Mouse (Mus musculus): Measurements from ENCODE around the gene Slc52a3.

Gene Slc52a3

DNA sequence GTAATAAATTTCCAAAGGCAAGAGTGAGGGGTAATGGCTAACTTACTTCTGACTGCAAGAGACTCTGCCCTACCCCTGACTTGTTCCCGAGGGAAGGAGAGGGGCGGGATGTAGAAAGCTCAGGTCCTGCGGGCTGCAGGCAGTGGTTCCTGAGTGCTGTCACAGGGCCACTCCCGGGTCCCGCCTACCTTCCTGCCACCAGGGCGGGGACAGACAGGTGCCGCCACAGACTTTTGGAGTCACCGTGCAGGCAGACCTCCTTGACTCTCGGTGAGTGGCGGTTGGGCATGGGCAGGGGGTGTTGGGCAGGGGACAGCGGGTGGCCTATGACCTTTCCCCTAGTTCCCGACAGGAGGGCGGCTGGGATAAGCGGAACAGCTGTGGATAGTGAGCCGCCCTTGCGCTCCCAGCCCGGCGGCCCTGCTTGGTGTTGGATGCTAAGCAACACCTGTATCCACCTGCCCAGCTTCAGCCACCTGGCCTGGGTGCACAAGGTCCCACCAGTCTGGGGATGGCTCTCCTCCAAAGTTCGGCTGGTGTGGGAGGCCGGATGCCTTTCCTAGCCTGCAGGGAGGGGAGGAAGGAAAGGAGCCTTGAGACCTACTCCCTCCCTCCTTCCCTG is 3.5 kb downstream of the Slc52a3 start:
- no peak for DNase-seq (ENCODE audit: low read depth, low spot score)

DNA sequence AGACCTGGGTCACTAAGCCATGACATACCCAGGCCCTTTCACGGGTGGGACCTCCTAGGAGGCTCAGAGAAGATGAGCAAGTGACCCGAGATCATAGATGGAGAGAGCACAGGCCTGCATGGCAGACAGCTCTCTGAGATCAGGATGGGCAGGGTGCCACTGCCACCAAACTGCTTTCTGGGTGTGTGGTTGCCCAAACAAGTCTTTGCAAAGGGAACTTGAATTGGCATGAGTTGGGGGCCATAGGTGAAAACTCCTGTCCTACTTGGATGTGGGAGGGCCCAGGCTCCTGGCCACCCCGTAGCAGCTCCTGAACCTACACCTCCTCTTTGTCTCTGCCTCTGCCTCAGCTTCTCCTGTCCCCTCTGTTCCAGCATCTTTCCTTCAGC is 4.0 kb downstream of the Slc52a3 start:
- DNase-seq (ENCODE audit: low read depth, low spot score), result no peak

DNA sequence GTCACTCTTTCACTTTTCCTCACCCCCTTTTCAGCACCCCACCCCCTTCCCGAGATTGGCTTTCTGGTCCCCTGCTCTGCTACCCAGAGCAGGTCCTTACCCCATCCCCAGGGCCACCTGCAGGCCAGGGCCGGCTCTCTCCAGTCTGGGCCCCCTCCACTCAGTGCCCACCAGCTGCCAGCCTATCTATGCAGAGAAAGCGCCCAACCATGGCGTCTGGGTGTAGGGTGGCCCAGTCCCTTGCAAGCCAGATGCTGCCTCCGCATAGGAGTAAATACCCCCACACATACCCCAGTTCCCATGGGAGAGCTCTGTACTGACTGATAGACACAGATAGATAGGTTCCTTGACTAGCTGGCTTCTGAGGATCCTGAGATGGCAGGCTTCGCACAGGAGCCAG is 4.4 kb downstream of the Slc52a3 start:
- no peak for DNase-seq (ENCODE audit: low read depth, low spot score)

- DNase-seq (ENCODE audit: low read depth, low spot score), result no peak
Observed at GRCm38 (mm10) chr2:152002529-152002928, 6.2 kb downstream of the Slc52a3 start.

GRCm38 (mm10) chr2:152007783-152008182 is 11.5 kb downstream of the Slc52a3 start:
- DNase-seq (ENCODE audit: low read depth, low spot score), result no peak

GRCm38 (mm10) chr2:152009061-152009779 is 12.9 kb downstream of the Slc52a3 start:
- DNase-seq (ENCODE audit: low read depth, low spot score), result no peak

DNA sequence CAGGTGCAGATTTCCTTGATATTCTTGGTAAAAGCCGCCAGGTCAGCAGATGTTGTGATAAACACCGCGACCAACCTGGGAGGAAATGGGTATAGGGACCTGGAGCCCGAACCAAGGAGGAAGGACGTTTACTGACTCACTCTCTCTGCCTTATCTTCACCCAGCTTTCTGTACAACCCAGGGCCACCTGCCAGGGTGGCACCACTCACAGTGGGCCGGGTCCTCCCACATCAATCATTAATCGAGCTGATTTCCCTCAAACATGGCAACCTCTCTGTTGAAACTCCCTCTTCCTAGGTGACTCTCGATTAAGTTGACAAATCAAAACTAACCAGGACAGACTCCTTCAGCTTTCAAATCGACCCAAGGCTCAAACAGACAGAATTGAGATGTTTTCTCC is 13.9 kb downstream of the Slc52a3 start:
- no peak for DNase-seq (ENCODE audit: low read depth, low spot score)

- DNase-seq (ENCODE audit: low read depth, low spot score), result no peak
Observed at GRCm38 (mm10) chr2:152010661-152011060, 14.3 kb downstream of the Slc52a3 start.

- DNase-seq (ENCODE audit: low read depth, low spot score), result no peak
Observed at GRCm38 (mm10) chr2:152011724-152012123, 15.4 kb downstream of the Slc52a3 start.

DNA sequence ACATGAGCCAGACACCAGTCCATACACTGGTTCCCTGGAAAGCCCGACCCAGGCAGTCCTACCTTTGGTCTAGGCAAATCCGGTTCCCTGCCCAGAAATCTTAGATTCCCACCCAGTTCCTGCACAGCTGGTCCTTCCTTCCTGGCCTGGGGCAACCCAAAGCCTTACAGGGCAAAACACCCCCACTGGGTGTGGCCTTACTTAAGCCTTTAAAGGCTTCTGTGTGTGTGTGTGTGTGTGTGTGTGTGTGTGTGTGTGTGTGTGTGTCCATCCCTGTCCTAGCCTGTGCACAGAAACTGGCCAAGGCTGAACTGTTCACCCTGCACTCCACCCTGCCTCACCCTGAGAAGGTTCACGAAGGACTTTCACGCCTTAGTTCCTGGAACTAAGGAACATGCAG is 15.9 kb downstream of the Slc52a3 start:
- DNase-seq (ENCODE audit: low read depth, low spot score), result no peak

DNA sequence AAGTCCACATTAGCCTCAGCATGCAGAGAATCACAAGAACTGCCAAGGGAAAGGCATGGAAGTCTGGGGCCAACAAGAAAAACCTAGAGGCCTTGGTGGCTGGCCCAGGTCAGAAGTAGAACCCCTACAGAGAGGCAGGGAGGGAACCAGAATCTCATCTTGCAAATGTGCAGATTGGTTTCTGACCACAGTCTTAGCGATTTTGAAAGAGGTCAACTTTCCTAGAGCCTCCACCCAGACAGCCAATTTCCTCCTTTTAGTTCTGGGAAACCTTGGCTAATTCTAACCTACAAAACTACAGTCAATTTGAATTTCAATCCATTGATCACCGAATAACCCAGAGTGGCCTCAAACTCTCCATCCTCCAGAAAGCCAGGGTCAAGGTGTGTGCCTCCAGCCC is 16.4 kb downstream of the Slc52a3 start:
- no peak for DNase-seq (ENCODE audit: low read depth, low spot score)

- DNase-seq (ENCODE audit: low read depth, low spot score), result no peak
Observed at GRCm38 (mm10) chr2:152015997-152016396, 19.7 kb downstream of the Slc52a3 start.

- DNase-seq (ENCODE audit: low read depth, low spot score), result no peak
Observed at GRCm38 (mm10) chr2:152016666-152017065, 20.4 kb downstream of the Slc52a3 start.

DNA sequence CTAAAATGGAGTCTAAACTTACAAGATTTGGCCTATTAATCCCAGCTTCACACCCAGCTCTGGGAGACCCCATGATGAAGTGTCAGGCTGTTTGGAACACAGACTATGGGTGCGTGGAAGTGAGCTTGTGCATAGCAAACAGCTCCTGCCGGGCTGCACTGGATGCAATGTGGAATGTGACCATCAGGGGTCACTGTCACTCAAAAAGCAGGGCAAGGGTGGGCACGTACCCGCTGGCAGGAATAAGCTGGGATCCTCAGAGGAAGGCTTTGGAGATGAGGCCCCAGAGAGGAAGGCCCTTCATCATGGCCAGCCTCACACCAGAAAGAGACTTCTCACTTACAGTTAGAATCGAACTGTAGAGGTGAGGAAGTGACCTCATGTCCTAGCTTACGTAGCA is 23.9 kb downstream of the Slc52a3 start:
- DNase-seq (ENCODE audit: low read depth, low spot score), result peak; percentile 49

- peak; percentile 27 for DNase-seq (ENCODE audit: low read depth, low spot score)
Observed at GRCm38 (mm10) chr2:152022022-152022421, 25.7 kb downstream of the Slc52a3 start.

GRCm38 (mm10) chr2:152024883-152025422 is 28.6 kb downstream of the Slc52a3 start:
- no peak for DNase-seq (ENCODE audit: low read depth, low spot score)

DNA sequence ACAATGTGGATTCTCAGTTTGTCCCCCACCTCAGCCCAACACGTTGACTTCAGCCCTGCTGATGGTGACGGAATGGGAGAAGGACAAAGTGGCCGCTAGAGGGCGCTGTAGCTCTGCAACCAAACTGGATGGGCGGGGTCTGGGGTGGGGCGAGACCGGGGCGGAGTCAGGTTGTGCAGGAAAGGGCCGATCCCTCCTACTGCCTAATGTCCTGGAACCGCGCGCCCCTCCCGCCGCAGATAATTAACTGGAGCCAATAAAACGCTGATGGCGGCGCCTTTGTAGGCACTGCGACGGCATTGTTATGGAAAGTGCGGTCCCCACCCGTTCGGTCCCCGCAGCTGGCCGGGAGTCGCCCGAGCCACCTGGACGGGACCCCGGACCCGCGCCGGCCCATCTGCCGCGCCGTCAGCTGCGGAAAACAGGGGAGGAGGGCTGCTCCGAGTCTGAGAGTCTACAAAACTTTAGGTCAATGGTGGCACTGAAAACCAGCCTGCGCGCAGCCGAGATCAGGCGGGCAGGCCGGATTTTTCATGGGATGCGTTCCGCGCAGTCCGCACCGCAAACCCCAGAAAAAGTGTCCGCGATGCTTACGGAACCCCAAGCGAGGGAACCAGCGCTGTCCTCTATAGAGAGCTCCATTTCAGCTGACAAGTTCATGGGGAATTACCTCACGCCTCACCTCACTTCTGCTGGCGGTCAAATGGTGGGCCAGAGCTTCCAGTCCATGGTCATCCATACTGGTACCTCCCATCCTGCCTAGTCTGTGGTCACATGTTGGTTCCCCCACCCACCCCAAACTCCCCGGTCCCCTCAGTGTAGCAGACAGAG is 33.2 kb downstream of the Slc52a3 start:
- DNase-seq (ENCODE audit: low read depth, low spot score), result peak; percentile 82

GRCm38 (mm10) chr2:152030986-152031385 is 34.7 kb downstream of the Slc52a3 start:
- DNase-seq (ENCODE audit: low read depth, low spot score), result no peak

GRCm38 (mm10) chr2:152040101-152040500 is 43.8 kb downstream of the Slc52a3 start:
- DNase-seq (ENCODE audit: low read depth, low spot score), result no peak

GRCm38 (mm10) chr2:152047116-152048002 is 51.0 kb downstream of the Slc52a3 start:
- no peak for DNase-seq (ENCODE audit: low read depth, low spot score)

All from A20 (cell line).